Mouse (Mus musculus): ENCODE measurements around the gene Slc41a3.

Slc41a3 gene

GRCm38 (mm10) chr6:90624184-90624583 is 19.7 kb downstream of the Slc41a3 start:
- no peak for DNase-seq (ENCODE audit: low read depth, low spot score)

GRCm38 (mm10) chr6:90624733-90625132 is 20.2 kb downstream of the Slc41a3 start:
- no peak for DNase-seq (ENCODE audit: low read depth, low spot score)

GRCm38 (mm10) chr6:90625207-90625994 is 20.9 kb downstream of the Slc41a3 start:
- peak; percentile 22 for DNase-seq (ENCODE audit: low read depth, low spot score)

GRCm38 (mm10) chr6:90627556-90627955 is 23.0 kb downstream of the Slc41a3 start:
- DNase-seq (ENCODE audit: low read depth, low spot score), result no peak

GRCm38 (mm10) chr6:90629506-90629905 is 25.0 kb downstream of the Slc41a3 start:
- peak; percentile 67 for DNase-seq (ENCODE audit: low read depth, low spot score)

GRCm38 (mm10) chr6:90630427-90630826 is 25.9 kb downstream of the Slc41a3 start:
- DNase-seq (ENCODE audit: low read depth, low spot score), result no peak

GRCm38 (mm10) chr6:90632526-90632925 is 28.0 kb downstream of the Slc41a3 start:
- DNase-seq (ENCODE audit: low read depth, low spot score), result peak; percentile 44

- DNase-seq (ENCODE audit: low read depth, low spot score), result peak; percentile 69
Observed at GRCm38 (mm10) chr6:90635081-90635480, 30.6 kb downstream of the Slc41a3 start.

- peak; percentile 61 for DNase-seq (ENCODE audit: low read depth, low spot score)
Observed at GRCm38 (mm10) chr6:90635611-90636010, 31.1 kb downstream of the Slc41a3 start.

- no peak for DNase-seq (ENCODE audit: low read depth, low spot score)
Observed at GRCm38 (mm10) chr6:90643057-90643456, 38.5 kb downstream of the Slc41a3 start.

GRCm38 (mm10) chr6:90644965-90645364 is 40.4 kb downstream of the Slc41a3 start:
- DNase-seq (ENCODE audit: low read depth, low spot score), result no peak

GRCm38 (mm10) chr6:90648391-90648790 is 43.9 kb downstream of the Slc41a3 start:
- peak; percentile 81 for DNase-seq (ENCODE audit: low read depth, low spot score)

GRCm38 (mm10) chr6:90649279-90649678 is 44.8 kb downstream of the Slc41a3 start:
- no peak for DNase-seq (ENCODE audit: low read depth, low spot score)

GRCm38 (mm10) chr6:90650634-90651033 is 46.1 kb downstream of the Slc41a3 start:
- no peak for DNase-seq (ENCODE audit: low read depth, low spot score)

- DNase-seq (ENCODE audit: low read depth, low spot score), result peak; percentile 53
Observed at GRCm38 (mm10) chr6:90653736-90654135, 49.2 kb downstream of the Slc41a3 start.

GRCm38 (mm10) chr6:90656344-90656850 is 51.9 kb downstream of the Slc41a3 start:
- peak; percentile 25 for DNase-seq (ENCODE audit: low read depth, low spot score)

GRCm38 (mm10) chr6:90659913-90660312 is 55.4 kb downstream of the Slc41a3 start:
- DNase-seq (ENCODE audit: low read depth, low spot score), result no peak

- no peak for DNase-seq (ENCODE audit: low read depth, low spot score)
Observed at GRCm38 (mm10) chr6:90660398-90661028, 56.0 kb downstream of the Slc41a3 start.

- DNase-seq (ENCODE audit: low read depth, low spot score), result peak; percentile 48
Observed at GRCm38 (mm10) chr6:90661029-90661399, 56.5 kb downstream of the Slc41a3 start.

GRCm38 (mm10) chr6:90662148-90662547 is 57.6 kb downstream of the Slc41a3 start:
- no peak for DNase-seq (ENCODE audit: low read depth, low spot score)

GRCm38 (mm10) chr6:90663736-90664135 is 59.2 kb downstream of the Slc41a3 start:
- DNase-seq (ENCODE audit: low read depth, low spot score), result no peak

GRCm38 (mm10) chr6:90668693-90669092 is 64.2 kb downstream of the Slc41a3 start:
- no peak for DNase-seq (ENCODE audit: low read depth, low spot score)

GRCm38 (mm10) chr6:90678759-90679158 is 74.2 kb downstream of the Slc41a3 start:
- DNase-seq (ENCODE audit: low read depth, low spot score), result no peak

Data from R1 (cell line).